Mouse (Mus musculus): Measurements from ENCODE around the gene Twf2. TPM values are rescaled to one million over a fixed set of nuclear protein-coding genes. Genes with fewer than 3 reads are reported as not detected.

Twf2 gene
- total and polyA plus RNA-seq, 3 experiments: 66.8 to 101 TPM; not detected in 1

- Histone ChIP-seq H3K9me3 (replicated peaks; ENCODE audit: insufficient read depth, low read length) (no peaks in the 10 kb centered on the region), H3K27ac (ENCODE audit: control insufficient read depth, low read depth, low read length) (no peak overlapping the region), H3K27me3 (ENCODE audit: control insufficient read depth in 1 of 2, insufficient read depth in 2 of 2, low read length in 2 of 2) (no peaks in the 10 kb centered on the region), H3K4me3 (ENCODE audit: control insufficient read depth in 1 of 2, insufficient read depth in 1 of 2, low read depth in 2 of 2, low read length in 2 of 2) (no peak overlapping the region), H3K79me2 (ENCODE audit: control insufficient read depth, insufficient read depth, low read length, poor library complexity) (no peaks in the 10 kb centered on the region; the same call in 1 of the 2 replicates), H3K4me1 (ENCODE audit: control insufficient read depth in 1 of 2, insufficient read depth in 2 of 2, low read length in 2 of 2) (0 out of 4 replicates have a peak, but pooled peaks cover 0 to under 1% of the 10 kb centered on the region in 2 experiments), H3K9ac (ENCODE audit: control insufficient read depth, low read depth, low read length, poor library complexity, severe bottlenecking) (no peak overlapping the region), H3K36me3 (ENCODE audit: control insufficient read depth in 1 of 2, insufficient read depth in 2 of 2, low read length in 2 of 2) (peaks cover 0 to 5% of the 10 kb centered on the region in 2 experiments; a peak in 2 of 4 replicates)
- peak; percentile 80 for DNase-seq (ENCODE audit: low read depth, low spot score)
- no peak for TF ChIP-seq GABPA (IDR thresholded peaks at IDR 0.05; ENCODE audit: low read depth, low read length)
- TF ChIP-seq TBP (IDR thresholded peaks at IDR 0.05; ENCODE audit: low read depth, low read length): peak; percentile 93
These were observed 9.9 kb upstream of the Twf2 start for GRCm38 (mm10) chr9:106192998-106193397.

DNA sequence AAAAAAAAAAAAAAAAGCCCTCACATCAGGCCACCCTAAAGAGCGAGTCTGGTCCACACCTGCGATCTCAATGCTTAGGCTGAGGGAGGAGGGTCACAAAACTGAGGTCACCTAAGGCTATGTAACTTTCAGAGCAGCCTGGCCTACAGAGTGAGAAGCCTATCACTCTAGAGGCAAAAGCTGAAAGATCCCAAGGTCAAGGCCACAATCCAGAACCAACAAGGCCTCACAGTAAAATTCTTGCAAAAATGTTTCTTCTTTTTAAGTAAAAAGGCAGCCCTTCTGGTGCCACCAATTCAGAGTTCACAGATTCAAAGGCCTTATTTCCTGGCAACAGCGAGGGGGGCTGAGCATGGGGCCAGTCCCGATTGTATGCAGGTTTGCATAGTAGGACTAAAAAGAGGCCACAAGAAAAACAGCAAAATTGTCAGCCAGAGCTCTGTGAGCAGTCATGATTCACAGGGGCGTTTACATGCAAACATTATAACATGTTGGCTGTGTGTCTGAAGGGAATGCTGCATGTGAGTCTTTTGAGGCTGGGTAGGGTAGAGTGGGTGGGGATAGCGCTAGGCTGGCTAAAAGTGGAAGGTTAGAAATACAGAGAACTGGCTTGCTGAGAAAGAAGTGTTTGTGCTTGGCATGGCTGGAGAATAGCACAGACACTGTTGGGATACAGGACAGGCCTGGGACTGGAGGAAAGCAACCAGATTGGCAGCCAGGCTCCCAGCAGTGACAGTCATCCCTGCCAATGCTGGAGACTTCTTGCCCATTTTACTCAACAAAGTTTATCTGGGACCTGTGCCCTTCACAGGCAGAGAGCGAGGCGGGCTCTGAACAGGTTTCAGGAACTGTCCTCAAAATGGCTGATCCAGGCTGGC, 8.7 kb upstream of the Twf2 start:
- no peak overlapping the region for H3K27ac ChIP-seq (ENCODE audit: control insufficient read depth, low read depth, low read length)
- DNase-seq (ENCODE audit: low read depth, low spot score): no peak
- H3K4me3 ChIP-seq (ENCODE audit: control insufficient read depth in 1 of 2, insufficient read depth in 1 of 2, low read depth in 2 of 2, low read length in 2 of 2): no peak overlapping the region
- H3K4me1 ChIP-seq (ENCODE audit: control insufficient read depth in 1 of 2, insufficient read depth in 2 of 2, low read length in 2 of 2): peaks cover 0 to 7% of the 10 kb centered on the region in 2 experiments; a peak in 1 of 4 replicates
- H3K79me2 ChIP-seq (ENCODE audit: control insufficient read depth, insufficient read depth, low read length, poor library complexity): peaks cover 4% of the 10 kb centered on the region
- TF ChIP-seq CHD2 (IDR thresholded peaks at IDR 0.05; ENCODE audit: low read length) (no peak), HCFC1 (IDR thresholded peaks at IDR 0.05; ENCODE audit: low read depth, low read length) (no peak), MAX (IDR thresholded peaks at IDR 0.05; ENCODE audit: low read length) (no peak), UBTF (IDR thresholded peaks at IDR 0.05; ENCODE audit: borderline replicate concordance, insufficient read depth, low read depth, low read length) (no peak), ZKSCAN1 (IDR thresholded peaks at IDR 0.05; ENCODE audit: low read depth, low read length) (no peak), ELF1 (IDR thresholded peaks at IDR 0.05; ENCODE audit: low read depth, low read length) (no peak), POLR2AphosphoS5 (IDR thresholded peaks at IDR 0.05; ENCODE audit: borderline replicate concordance, low read depth, low read length) (no peak), EP300 (IDR thresholded peaks at IDR 0.05; ENCODE audit: low read depth in 1 of 2, low read length in 2 of 2) (no peak)
- H3K27me3 ChIP-seq (ENCODE audit: control insufficient read depth in 1 of 2, insufficient read depth in 2 of 2, low read length in 2 of 2): no peaks in the 10 kb centered on the region
- no peaks in the 10 kb centered on the region for H3K9me3 ChIP-seq (replicated peaks; ENCODE audit: insufficient read depth, low read length)
- H3K9ac ChIP-seq (ENCODE audit: control insufficient read depth, low read depth, low read length, poor library complexity, severe bottlenecking): no peak overlapping the region
- H3K36me3 ChIP-seq (ENCODE audit: control insufficient read depth in 1 of 2, insufficient read depth in 2 of 2, low read length in 2 of 2): peaks cover 2 to 3% of the 10 kb centered on the region in 2 experiments; a peak in 3 of 4 replicates

DNA sequence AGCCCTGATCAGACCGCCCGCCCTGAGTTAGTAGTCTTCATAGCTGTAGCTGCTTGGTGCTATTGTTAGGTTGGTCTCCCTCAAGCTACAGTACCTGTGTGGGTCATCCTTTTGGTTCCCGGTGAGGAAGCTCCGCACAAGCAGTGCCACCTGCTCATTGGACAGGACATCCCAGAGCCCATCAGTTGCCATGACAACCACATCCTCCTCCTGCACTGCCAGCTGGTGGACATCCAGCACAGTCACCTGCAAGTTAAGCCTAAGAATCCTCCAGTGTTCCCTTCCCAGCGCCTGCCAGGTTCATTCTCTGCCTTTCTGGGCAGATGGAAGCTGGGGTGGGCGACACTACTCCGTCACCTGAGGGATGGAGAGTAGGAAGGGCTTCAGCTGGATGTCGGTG, 7.2 kb upstream of the Twf2 start:
- DNase-seq (ENCODE audit: low read depth, low spot score): no peak
- peaks cover 4 to 16% of the 10 kb centered on the region in 2 experiments for H3K4me1 ChIP-seq (ENCODE audit: control insufficient read depth in 1 of 2, insufficient read depth in 2 of 2, low read length in 2 of 2)
- H3K36me3 ChIP-seq (ENCODE audit: control insufficient read depth in 1 of 2, insufficient read depth in 2 of 2, low read length in 2 of 2): peaks cover 0 to 11% of the 10 kb centered on the region in 2 experiments; a peak in 3 of 4 replicates
- H3K4me3 ChIP-seq (ENCODE audit: control insufficient read depth in 1 of 2, insufficient read depth in 1 of 2, low read depth in 2 of 2, low read length in 2 of 2): no peak overlapping the region
- H3K9ac ChIP-seq (ENCODE audit: control insufficient read depth, low read depth, low read length, poor library complexity, severe bottlenecking): no peak overlapping the region
- H3K9me3 ChIP-seq (replicated peaks; ENCODE audit: insufficient read depth, low read length): no peaks in the 10 kb centered on the region
- H3K27me3 ChIP-seq (ENCODE audit: control insufficient read depth in 1 of 2, insufficient read depth in 2 of 2, low read length in 2 of 2): no peaks in the 10 kb centered on the region
- peaks cover 4% of the 10 kb centered on the region for H3K79me2 ChIP-seq (ENCODE audit: control insufficient read depth, insufficient read depth, low read length, poor library complexity)
- H3K27ac ChIP-seq (ENCODE audit: control insufficient read depth, low read depth, low read length): no peak overlapping the region
- TF ChIP-seq ELF1 (IDR thresholded peaks at IDR 0.05; ENCODE audit: low read depth, low read length): no peak
- no peak for TF ChIP-seq E2F4 (IDR thresholded peaks at IDR 0.05; ENCODE audit: borderline replicate concordance, low read depth, low read length)
- TF ChIP-seq JUND (IDR thresholded peaks at IDR 0.05; ENCODE audit: low read depth, low read length): no peak
- TF ChIP-seq CHD1 (IDR thresholded peaks at IDR 0.05; ENCODE audit: low read depth, low read length): no peak
- TF ChIP-seq MAX (IDR thresholded peaks at IDR 0.05; ENCODE audit: low read length): no peak
- TF ChIP-seq RAD21 (IDR thresholded peaks at IDR 0.05; ENCODE audit: low read depth, low read length): no peak
- no peak for TF ChIP-seq SIN3A (IDR thresholded peaks at IDR 0.05; ENCODE audit: low read length)
- no peak for TF ChIP-seq MYC (IDR thresholded peaks at IDR 0.05; ENCODE audit: low read depth, low read length)
- no peak for TF ChIP-seq GATA1 (IDR thresholded peaks at IDR 0.05; ENCODE audit: low read depth, low read length)
- no peak for TF ChIP-seq POLR2AphosphoS5 (IDR thresholded peaks at IDR 0.05; ENCODE audit: borderline replicate concordance, low read depth, low read length)
- no peak for TF ChIP-seq ZKSCAN1 (IDR thresholded peaks at IDR 0.05; ENCODE audit: low read depth, low read length)
- no peak for TF ChIP-seq TCF12 (IDR thresholded peaks at IDR 0.05; ENCODE audit: low read depth, low read length)
- TF ChIP-seq CTCF (IDR thresholded peaks at IDR 0.05 in 2 of 3, conservative IDR thresholded peaks at IDR 0.05 in 1 of 3; ENCODE audit: control insufficient read depth in 1 of 3, insufficient read depth in 1 of 3, low read depth in 2 of 3, low read length in 3 of 3, poor library complexity in 1 of 3, severe bottlenecking in 1 of 3): no peak
- TF ChIP-seq MEF2A (IDR thresholded peaks at IDR 0.05; ENCODE audit: extremely low read depth, insufficient replicate concordance, low read depth, low read length, poor library complexity, severe bottlenecking): no peak
- TF ChIP-seq TAL1 (IDR thresholded peaks at IDR 0.05; ENCODE audit: low read length): no peak
- TF ChIP-seq ZNF384 (IDR thresholded peaks at IDR 0.05; ENCODE audit: low read depth, low read length): no peak
- TF ChIP-seq HCFC1 (IDR thresholded peaks at IDR 0.05; ENCODE audit: low read depth, low read length): no peak
- TF ChIP-seq USF1 (IDR thresholded peaks at IDR 0.05; ENCODE audit: low read depth, low read length): no peak

All from MEL (cell line).